Mouse (Mus musculus): Measurements from ENCODE around the gene Ywhab. TPM values are rescaled to one million over a fixed set of nuclear protein-coding genes. Genes with fewer than 3 reads are reported as not detected.

The Ywhab gene
- 48.5 and 49.7 TPM in 2 replicates for total RNA-seq (2017)

GRCm38 (mm10) chr2:163994654-163994976, at the start of gene Ywhab:
TSS of gene Ywhab (plus strand) at chr2:163994960.
- no peak for ATAC-seq (ENCODE audit: extremely low read depth, insufficient number of reproducible peaks, low FRiP score, poor library complexity, severe bottlenecking)

DNA sequence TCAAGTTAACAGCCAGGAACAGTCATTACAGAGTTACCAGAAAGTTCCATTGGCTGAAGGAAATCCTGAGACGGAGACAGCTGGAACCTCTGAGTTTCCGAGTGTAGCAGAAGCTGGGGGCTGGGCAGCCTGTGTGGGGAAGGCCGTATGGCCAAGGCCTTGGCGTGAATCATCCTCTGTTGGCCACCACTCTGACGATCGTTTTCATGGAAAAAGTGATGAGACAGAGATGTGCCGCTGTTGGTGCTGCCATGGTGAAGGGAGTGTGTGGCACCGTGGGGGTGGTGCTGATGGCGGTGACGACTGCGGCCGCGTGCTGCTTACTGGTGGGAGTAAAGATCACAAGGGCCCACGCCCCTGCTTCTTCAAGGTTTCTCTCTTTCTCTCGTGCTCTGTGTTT, 48.5 kb upstream of the Ywhab start:
- no peak for ATAC-seq (ENCODE audit: extremely low read depth, insufficient number of reproducible peaks, low FRiP score, poor library complexity, severe bottlenecking)

DNA sequence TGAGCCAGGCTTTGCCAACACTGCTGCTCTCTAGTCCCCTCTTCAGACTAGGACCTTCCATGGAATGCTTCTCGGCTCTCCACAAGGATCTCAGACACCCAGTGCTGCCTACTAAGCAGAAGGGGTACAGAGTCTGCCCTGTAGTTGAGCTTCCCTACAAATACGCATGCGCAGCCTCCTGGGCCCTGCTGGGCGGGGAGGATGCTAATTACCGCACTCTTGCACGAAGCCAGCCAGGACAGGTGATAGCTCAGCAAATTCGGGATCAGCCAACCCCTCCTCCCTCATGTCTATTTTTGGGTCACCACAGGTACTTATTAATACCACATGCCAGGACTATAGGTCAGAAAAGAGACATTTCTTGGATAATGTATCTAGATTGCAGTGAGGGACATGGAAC, 46.8 kb upstream of the Ywhab start:
- no peak for ATAC-seq (ENCODE audit: extremely low read depth, insufficient number of reproducible peaks, low FRiP score, poor library complexity, severe bottlenecking)

DNA sequence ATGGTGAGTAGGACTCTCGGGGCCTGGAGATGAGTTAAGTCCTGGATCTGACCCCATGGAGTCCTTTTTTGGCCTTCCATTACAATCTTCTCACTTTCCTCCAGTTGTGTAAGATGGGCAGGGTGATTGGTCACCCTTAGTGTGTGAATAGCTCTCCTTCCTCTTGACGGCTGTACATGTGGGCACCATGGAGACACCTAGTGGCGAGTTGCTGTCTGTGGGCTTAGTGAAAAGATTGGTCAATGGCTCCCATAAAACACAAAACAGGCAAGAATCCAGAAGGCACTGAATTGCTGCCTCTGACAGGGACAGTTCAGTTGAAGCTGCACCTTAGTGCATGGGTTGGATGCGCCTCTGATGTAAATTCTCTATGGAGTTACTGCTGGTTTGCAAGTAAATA, 43.0 kb upstream of the Ywhab start:
- ATAC-seq (ENCODE audit: extremely low read depth, insufficient number of reproducible peaks, low FRiP score, poor library complexity, severe bottlenecking), result no peak

DNA sequence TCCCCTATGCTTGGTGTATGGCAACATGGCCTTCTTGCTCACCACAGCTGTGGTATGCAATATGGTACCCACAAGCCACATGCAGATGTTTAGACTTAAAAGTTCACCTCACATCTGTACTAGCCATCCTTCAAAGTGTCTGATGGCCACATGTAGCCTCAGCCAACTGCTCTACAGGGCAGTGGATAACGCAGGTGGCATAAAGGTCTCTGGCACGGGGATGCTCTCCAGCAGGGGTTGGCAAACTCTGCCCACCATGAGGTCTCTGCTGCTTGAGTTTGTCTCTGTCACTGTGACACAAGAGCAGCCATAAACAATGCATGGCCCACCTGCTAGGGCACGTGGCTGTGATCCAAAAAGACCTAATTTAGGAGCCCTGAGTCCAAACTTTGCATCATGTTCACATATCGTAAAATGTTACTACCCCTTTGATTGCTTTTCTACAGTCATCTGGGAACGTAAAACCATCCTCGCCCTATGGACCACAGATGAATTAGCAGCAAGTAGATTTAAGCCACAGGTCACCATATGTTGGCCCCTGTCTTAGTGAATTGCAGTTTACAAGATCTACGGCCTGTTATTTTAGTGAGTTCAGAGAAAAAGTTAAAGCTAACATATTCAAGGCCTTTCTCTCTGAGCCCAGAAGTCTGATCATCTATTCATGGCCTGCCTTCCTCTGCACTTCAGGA, 41.0 kb upstream of the Ywhab start:
- no peak for ATAC-seq (ENCODE audit: extremely low read depth, insufficient number of reproducible peaks, low FRiP score, poor library complexity, severe bottlenecking)

DNA sequence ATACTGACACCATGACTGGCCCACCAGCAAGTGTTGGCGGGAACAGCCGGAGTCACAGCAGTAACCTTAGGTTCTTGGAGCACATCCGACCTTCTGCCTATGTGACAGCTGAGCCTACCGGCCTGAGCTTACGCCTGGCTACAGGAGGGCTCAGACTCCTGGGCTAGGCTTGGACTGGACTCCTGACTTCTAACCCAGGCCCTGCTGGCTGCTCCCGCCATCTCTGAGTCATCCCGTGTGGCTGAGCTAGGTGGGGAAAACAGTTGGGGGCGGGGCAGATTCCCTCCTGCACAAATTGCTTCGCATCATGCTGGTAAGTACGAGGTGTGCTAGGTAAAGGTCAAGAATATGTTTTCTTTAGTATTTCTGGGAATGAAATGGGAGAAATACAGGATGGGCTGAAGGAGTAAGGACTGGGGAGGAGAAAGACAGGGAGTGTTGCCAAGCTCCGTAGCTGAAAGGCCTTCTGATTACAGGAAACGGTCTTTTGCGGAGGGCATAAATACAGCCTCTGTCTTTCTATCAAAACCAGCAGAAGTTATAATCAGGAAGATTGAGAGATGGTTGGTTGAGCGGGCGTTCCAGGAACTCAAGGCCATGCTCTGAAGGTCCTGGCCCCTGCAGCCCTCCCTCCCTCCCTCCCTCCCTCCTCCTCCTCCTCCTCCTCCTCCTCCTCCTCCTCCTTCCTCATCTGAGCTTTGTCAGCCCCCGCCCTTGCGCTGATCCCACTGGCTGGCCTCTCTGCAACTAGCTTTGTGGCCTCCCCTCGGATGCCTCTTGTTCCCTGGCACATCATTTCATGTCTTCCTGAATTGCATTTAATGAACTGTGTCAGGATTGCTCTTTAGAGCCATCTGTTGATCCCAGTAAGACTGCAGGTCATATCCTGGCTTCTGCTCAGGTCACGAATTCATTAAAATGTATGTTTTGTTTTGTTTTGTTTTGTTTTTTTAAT, 29.9 kb upstream of the Ywhab start:
- ATAC-seq (ENCODE audit: extremely low read depth, insufficient number of reproducible peaks, low FRiP score, poor library complexity, severe bottlenecking), result no peak

DNA sequence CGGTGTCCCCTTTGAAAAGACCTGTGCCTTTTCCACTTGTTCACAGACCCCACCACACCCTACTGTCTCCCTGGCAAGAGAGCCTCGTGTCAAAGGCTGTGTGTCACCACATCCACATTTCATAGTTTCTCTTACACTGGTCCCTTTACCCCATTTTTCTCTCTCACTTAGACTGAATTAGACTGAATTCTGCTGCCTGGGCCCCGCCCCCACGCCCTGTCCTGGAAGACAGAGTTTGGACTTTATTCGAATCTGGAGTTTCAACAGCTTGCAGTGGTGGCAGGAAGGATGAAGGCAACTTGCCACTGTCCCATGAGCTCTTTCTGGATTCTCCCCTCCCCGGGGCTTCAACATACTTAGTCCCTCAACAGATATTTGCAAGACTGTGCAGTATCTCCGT, 29.1 kb upstream of the Ywhab start:
- ATAC-seq (ENCODE audit: extremely low read depth, insufficient number of reproducible peaks, low FRiP score, poor library complexity, severe bottlenecking), result no peak

- ATAC-seq (ENCODE audit: extremely low read depth, insufficient number of reproducible peaks, low FRiP score, poor library complexity, severe bottlenecking), result 0 out of 2 replicates have a peak, but pooled peaks have one; percentile 33
Observed at GRCm38 (mm10) chr2:163968581-163968980, 26.2 kb upstream of the Ywhab start.

DNA sequence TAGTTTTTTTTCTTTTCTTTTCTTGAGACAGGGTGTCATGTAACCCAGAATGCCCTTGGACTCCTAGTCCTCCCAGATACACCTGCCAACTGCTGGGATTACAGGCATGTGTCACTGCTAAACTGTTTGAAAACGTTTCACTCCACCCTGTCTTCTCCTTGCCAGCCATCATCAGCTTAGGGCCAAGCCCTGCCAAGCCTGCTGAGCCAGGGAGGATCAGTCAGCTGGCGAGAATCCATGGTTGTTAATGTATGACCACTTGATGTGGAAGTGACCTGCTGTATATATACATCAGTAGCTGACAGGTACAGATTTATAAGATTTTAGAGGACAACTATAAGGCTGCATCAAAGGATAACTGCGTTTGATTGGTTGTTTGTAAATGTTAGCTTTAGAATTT, 24.4 kb upstream of the Ywhab start:
- no peak for ATAC-seq (ENCODE audit: extremely low read depth, insufficient number of reproducible peaks, low FRiP score, poor library complexity, severe bottlenecking)

GRCm38 (mm10) chr2:163974056-163974455, 20.7 kb upstream of the Ywhab start:
- no peak for ATAC-seq (ENCODE audit: extremely low read depth, insufficient number of reproducible peaks, low FRiP score, poor library complexity, severe bottlenecking)

DNA sequence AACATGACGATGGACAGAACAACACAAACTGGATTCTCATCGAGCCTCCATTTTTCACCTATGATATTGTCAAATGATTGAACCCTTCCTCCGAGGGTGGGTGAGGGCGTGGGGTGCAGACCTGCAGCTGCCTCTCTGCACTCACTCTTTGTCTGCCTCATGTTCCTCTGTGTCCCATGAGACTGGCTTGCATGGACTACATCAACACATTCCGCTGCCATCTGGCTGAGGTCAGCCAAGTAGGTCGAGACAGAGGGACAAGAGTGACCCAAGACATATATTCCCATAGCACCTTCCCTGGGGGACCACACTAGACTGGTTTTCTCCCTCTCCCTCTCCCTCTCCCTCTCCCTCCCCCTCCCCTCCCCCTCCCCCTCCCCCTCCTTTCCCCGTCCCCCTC, 18.3 kb upstream of the Ywhab start:
- ATAC-seq (ENCODE audit: extremely low read depth, insufficient number of reproducible peaks, low FRiP score, poor library complexity, severe bottlenecking), result no peak

GRCm38 (mm10) chr2:163987233-163987632, 7.5 kb upstream of the Ywhab start:
- ATAC-seq (ENCODE audit: extremely low read depth, insufficient number of reproducible peaks, low FRiP score, poor library complexity, severe bottlenecking), result no peak

DNA sequence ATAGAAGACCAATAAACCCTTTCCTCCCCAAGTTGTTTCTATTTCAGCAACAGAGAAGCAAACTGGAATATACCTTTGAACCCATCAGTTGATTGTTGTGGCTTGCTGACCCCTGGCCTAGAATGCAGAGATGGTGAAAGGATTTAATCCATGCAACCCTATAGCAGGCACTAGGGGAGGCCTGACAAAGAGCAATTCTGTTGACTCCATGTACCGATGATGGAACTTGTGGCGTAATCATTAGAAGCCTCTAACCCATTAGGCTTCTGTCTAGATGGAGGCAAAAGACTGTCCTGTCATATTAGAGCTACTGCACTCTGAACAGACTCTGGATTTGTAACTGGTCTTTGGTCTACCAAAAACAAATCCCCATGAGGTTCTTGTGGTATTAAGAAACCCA, 1.9 kb upstream of the Ywhab start:
- no peak for ATAC-seq (ENCODE audit: extremely low read depth, insufficient number of reproducible peaks, low FRiP score, poor library complexity, severe bottlenecking)

- peak; percentile 98 for ATAC-seq (ENCODE audit: extremely low read depth, insufficient number of reproducible peaks, low FRiP score, poor library complexity, severe bottlenecking)
Observed at GRCm38 (mm10) chr2:163994977-163995862, 460 bp downstream of the Ywhab start.

GRCm38 (mm10) chr2:163996275-163996674, 1.5 kb downstream of the Ywhab start:
- ATAC-seq (ENCODE audit: extremely low read depth, insufficient number of reproducible peaks, low FRiP score, poor library complexity, severe bottlenecking), result no peak

- ATAC-seq (ENCODE audit: extremely low read depth, insufficient number of reproducible peaks, low FRiP score, poor library complexity, severe bottlenecking), result no peak
Observed at GRCm38 (mm10) chr2:163996899-163997298, 2.1 kb downstream of the Ywhab start.

DNA sequence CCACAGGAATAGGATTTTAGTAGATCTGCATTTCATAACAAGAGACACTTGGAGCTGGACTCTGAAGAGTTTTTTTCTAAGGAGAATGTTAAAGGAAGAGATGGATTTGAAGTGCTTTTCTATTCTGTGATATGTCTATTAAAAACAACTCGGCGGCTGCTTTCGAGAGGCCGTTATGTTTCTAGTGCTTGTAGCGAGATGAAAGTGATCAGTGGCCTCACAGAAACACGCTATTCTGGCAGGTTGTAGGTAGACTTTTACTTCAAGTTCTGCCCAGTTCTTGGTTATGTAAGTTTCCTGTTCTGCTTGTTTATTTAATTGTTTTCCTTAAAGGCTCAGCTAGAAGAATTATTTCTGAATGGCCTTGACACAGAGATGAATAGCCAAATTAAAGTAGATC, 4.2 kb downstream of the Ywhab start:
- ATAC-seq (ENCODE audit: extremely low read depth, insufficient number of reproducible peaks, low FRiP score, poor library complexity, severe bottlenecking), result no peak

DNA sequence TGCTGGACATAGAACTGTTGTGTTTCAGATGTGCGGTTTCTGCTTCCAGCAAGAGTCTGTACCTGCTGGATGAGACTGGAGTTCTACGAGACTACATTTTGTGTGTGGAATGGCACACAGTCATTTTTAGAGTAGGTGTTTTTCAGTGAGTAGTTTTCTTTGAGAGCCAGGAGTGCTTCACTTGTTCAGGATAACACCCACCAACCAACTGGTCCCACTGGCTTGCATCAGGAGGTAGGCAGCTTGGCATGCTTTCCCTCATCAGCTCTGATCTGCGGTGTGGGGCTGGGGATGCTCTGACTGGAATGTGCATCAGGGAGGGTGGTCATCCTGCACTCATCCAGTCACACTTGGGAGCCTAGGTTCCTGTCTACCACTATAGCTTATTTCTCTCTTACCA, 7.9 kb downstream of the Ywhab start:
- ATAC-seq (ENCODE audit: extremely low read depth, insufficient number of reproducible peaks, low FRiP score, poor library complexity, severe bottlenecking), result no peak

GRCm38 (mm10) chr2:164004503-164004902, 9.7 kb downstream of the Ywhab start:
- ATAC-seq (ENCODE audit: extremely low read depth, insufficient number of reproducible peaks, low FRiP score, poor library complexity, severe bottlenecking), result no peak
